Mouse (Mus musculus) layer of hippocampus, adult 2 months (tissue): ENCODE measurements around the gene Rprd1b. TPM values are rescaled to one million over a fixed set of nuclear protein-coding genes. Genes with fewer than 3 reads are reported as not detected.

Source experiments
- DNase-seq, 2 experiments: peaks; one replicate each; pipeline ENCODE4 v3.0.0; 2022; ENCODE audit warnings: low spot score in 2 of 2
- H3K27ac ChIP-seq: fragments of 200-600 bp; 2 replicates; pipeline ENCODE4 v1.8.1; 2022
- H3K4me3 ChIP-seq: fragments of 200-600 bp; 2 replicates; pipeline ENCODE4 v1.8.1; 2022; ENCODE audit warnings: mild to moderate bottlenecking
- CTCF ChIP-seq: fragments of 200-600 bp; conservative IDR thresholded peaks from 2 replicates; pipeline ENCODE4 v1.8.1; 2022; ENCODE audit warnings: antibody characterized with exemption, mild to moderate bottlenecking, moderate library complexity
- total RNA-seq, 2 experiments: library from RNA; stranded (reverse); gene quantifications; 2 replicates each; pipeline ENCODE4 v1.2.3; 2021

The Rprd1b gene
- total RNA-seq, 2 experiments from 2014 or later, result 48.9 to 57.2 TPM

GRCm38 (mm10) chr2:158140664-158141063, 112.4 kb downstream of the Rprd1b start:
- no peak overlapping the region for H3K4me3 ChIP-seq
- H3K27ac ChIP-seq, result peak overlapping the region; percentile 39; the same call in 1 of the 2 replicates
- no peak for DNase-seq
- no peak for TF ChIP-seq CTCF

GRCm38 (mm10) chr2:158141271-158141670, 113.0 kb downstream of the Rprd1b start:
- Histone ChIP-seq H3K4me3 (no peak overlapping the region), H3K27ac (peak overlapping the region; percentile 39; the same call in 1 of the 2 replicates)
- DNase-seq, result no peak
- TF ChIP-seq CTCF, result no peak

- TF ChIP-seq CTCF, result no peak
- no peak overlapping the region for H3K4me3 ChIP-seq
- 0 out of 2 replicates have a peak overlapping the region, but pooled peaks have one; percentile 23 for H3K27ac ChIP-seq
- DNase-seq, result no peak
Observed at GRCm38 (mm10) chr2:158141690-158142440, 113.6 kb downstream of the Rprd1b start.

GRCm38 (mm10) chr2:158142981-158143380, 114.7 kb downstream of the Rprd1b start:
- no peak for TF ChIP-seq CTCF
- Histone ChIP-seq H3K4me3 (no peak overlapping the region), H3K27ac (no peak overlapping the region)
- no peak for DNase-seq

- Histone ChIP-seq H3K4me3 (no peak overlapping the region), H3K27ac (no peak overlapping the region)
- no peak for TF ChIP-seq CTCF
- DNase-seq, result no peak
Observed at GRCm38 (mm10) chr2:158143816-158144215, 115.5 kb downstream of the Rprd1b start.

GRCm38 (mm10) chr2:158144263-158144662, 116.0 kb downstream of the Rprd1b start:
- no peak overlapping the region for H3K4me3 ChIP-seq
- DNase-seq, result no peak
- no peak for TF ChIP-seq CTCF
- H3K27ac ChIP-seq, result no peak overlapping the region

GRCm38 (mm10) chr2:158144750-158145527, 116.6 kb downstream of the Rprd1b start:
- H3K4me3 ChIP-seq, result no peak overlapping the region
- no peak for TF ChIP-seq CTCF
- no peak overlapping the region for H3K27ac ChIP-seq
- DNase-seq, result no peak

GRCm38 (mm10) chr2:158145528-158146065, 117.3 kb downstream of the Rprd1b start:
- TF ChIP-seq CTCF, result no peak
- no peak for DNase-seq
- peak overlapping the region; percentile 41 for H3K4me3 ChIP-seq
- H3K27ac ChIP-seq, result peak overlapping the region; percentile 76; the same call in 1 of the 2 replicates

- Histone ChIP-seq H3K4me3 (peak within 1 kb of the TSS; percentile 41), H3K27ac (peak within 1 kb of the TSS; percentile 76; the same call in 1 of the 2 replicates)
- TF ChIP-seq CTCF, result peak; percentile 78
- DNase-seq, result peak; percentile 40 to 79
Observed at GRCm38 (mm10) chr2:158146223-158146622, 117.9 kb downstream of the Rprd1b start, which contains the start of gene Tgm2. Gene Tgm2 (minus strand): TSS chr2:158146436.

- TF ChIP-seq CTCF, result no peak
- Histone ChIP-seq H3K27ac (no peak overlapping the region), H3K4me3 (no peak overlapping the region)
- DNase-seq, result no peak
Observed at GRCm38 (mm10) chr2:158146971-158147370, 118.7 kb downstream of the Rprd1b start.

- peak; percentile 47 for TF ChIP-seq CTCF
- no peak overlapping the region for H3K27ac ChIP-seq
- no peak overlapping the region for H3K4me3 ChIP-seq
- no peak for DNase-seq
Observed at GRCm38 (mm10) chr2:158151077-158151476, 122.8 kb downstream of the Rprd1b start.

- DNase-seq, result no peak
- Histone ChIP-seq H3K27ac (no peak overlapping the region), H3K4me3 (no peak overlapping the region)
- no peak for TF ChIP-seq CTCF
Observed at GRCm38 (mm10) chr2:158152685-158153309, 124.5 kb downstream of the Rprd1b start.

- no peak for DNase-seq
- no peak overlapping the region for H3K27ac ChIP-seq
Observed at GRCm38 (mm10) chr2:158153728-158154343, 125.5 kb downstream of the Rprd1b start.

More at GRCm38 (mm10) chr2:158153728-158154343, 125.5 kb downstream of the Rprd1b start:
- peak overlapping the region; percentile 38 for H3K4me3 ChIP-seq
- no peak for TF ChIP-seq CTCF
